ENCODE assay signal across 9 mouse cellular contexts in genomic region chr11:120028319-120029092, GRCm38 (mm10). TPM values are rescaled to one million over a fixed set of nuclear protein-coding genes. Genes with fewer than 3 reads are reported as not detected.
A peak's percentile ranks its signal among the peaks of the same experiment; 100 is the strongest.
DNase-seq lines count a peak whose midpoint lies in the region; ATAC-seq lines count a peak whose summit lies in the region.
"Had no signal": no experiment of that assay in that cellular context is flagged by ENCODE, and none has a peak within 500 bp of the region (broad histone marks: within the 10 kb centered on the region; RNA-seq: fewer than 3 reads in every experiment).

No protein-coding gene starts in this region.

- no peak overlapping the region for H3K27ac ChIP-seq in intestine, embryonic 14.5 days (ENCODE audit: low read depth)
- H3K27ac ChIP-seq in kidney, embryonic 16.5 days (ENCODE audit: low read length): peak overlapping the region; percentile 75
- H3K27ac ChIP-seq in stomach, embryonic 14.5 days (ENCODE audit: low read length): no peak overlapping the region

- ATAC-seq in intestine, embryonic 14.5 days (replicated peaks; ENCODE audit: low FRiP score, low TSS enrichment, low read depth): peak; percentile 65
- ATAC-seq in kidney, embryonic 16.5 days (ENCODE audit: low FRiP score, low TSS enrichment): peak; percentile 82
- ATAC-seq in stomach, embryonic 14.5 days (ENCODE audit: insufficient number of reproducible peaks, insufficient read depth, low FRiP score, low read depth): peak; percentile 64; the same call in 1 of the 2 replicates

- H3K4me3 ChIP-seq in intestine, embryonic 14.5 days (ENCODE audit: low read depth, low read length): no peak overlapping the region
- no peak overlapping the region for H3K4me3 ChIP-seq in kidney, embryonic 16.5 days (ENCODE audit: low read length)
- H3K4me3 ChIP-seq in stomach, embryonic 14.5 days (ENCODE audit: low read depth, low read length): no peak overlapping the region

- H3K9me3 ChIP-seq in intestine, embryonic 14.5 days (ENCODE audit: control insufficient read depth, low read length): no peaks in the 10 kb centered on the region
- H3K9me3 ChIP-seq in kidney, embryonic 16.5 days (ENCODE audit: low read length): no peaks in the 10 kb centered on the region
- no peaks in the 10 kb centered on the region for H3K9me3 ChIP-seq in stomach, embryonic 14.5 days (ENCODE audit: control insufficient read depth, low read depth, low read length)

- no peaks in the 10 kb centered on the region for H3K27me3 ChIP-seq in intestine, embryonic 14.5 days (replicated peaks; ENCODE audit: control insufficient read depth, insufficient read depth, low read length)
- H3K27me3 ChIP-seq in kidney, embryonic 16.5 days (ENCODE audit: insufficient read depth, low read length): no peaks in the 10 kb centered on the region
- no peaks in the 10 kb centered on the region for H3K27me3 ChIP-seq in stomach, embryonic 14.5 days (ENCODE audit: control insufficient read depth, insufficient read depth, low read length)

- peak; percentile 33 for DNase-seq in lung, postnatal 36 days
- DNase-seq in lung, postnatal 4 days: no peak
- DNase-seq in intestine, embryonic 14.5 days (ENCODE audit: low spot score): no peak
- no peak for DNase-seq in spleen, postnatal 10 days (ENCODE audit: low spot score in 2 of 2)
- DNase-seq in urinary bladder, postnatal 4 days (ENCODE audit: low spot score in 2 of 2): no peak
- no peak for DNase-seq in testis, postnatal 14 days (ENCODE audit: low spot score)
- DNase-seq: right cerebral cortex, adult 18-20 months had no signal

- H3K36me3 ChIP-seq in intestine, embryonic 14.5 days (ENCODE audit: control insufficient read depth, insufficient read depth, low read length): no peaks in the 10 kb centered on the region
- H3K36me3 ChIP-seq in kidney, embryonic 16.5 days (ENCODE audit: insufficient read depth, low read length): no peaks in the 10 kb centered on the region
- H3K36me3 ChIP-seq in stomach, embryonic 14.5 days (ENCODE audit: control insufficient read depth, insufficient read depth, low read length): no peaks in the 10 kb centered on the region

- H3K4me2 ChIP-seq in intestine, embryonic 14.5 days (ENCODE audit: low read length): no peak overlapping the region
- no peak overlapping the region for H3K4me2 ChIP-seq in kidney, embryonic 16.5 days (replicated peaks; ENCODE audit: low read depth, low read length)
- no peak overlapping the region for H3K4me2 ChIP-seq in stomach, embryonic 14.5 days (replicated peaks; ENCODE audit: low read depth, low read length)

- 50% methylated on average over 18 of the region's 18 CpGs for WGBS in intestine, embryonic 14.5 days
- WGBS in kidney, embryonic 16.5 days: 45% methylated on average over 18 of the region's 18 CpGs
- WGBS in stomach, embryonic 14.5 days: 52% methylated on average over 18 of the region's 18 CpGs

- no peak overlapping the region for H3K9ac ChIP-seq in intestine, embryonic 14.5 days (ENCODE audit: low read length)
- no peak overlapping the region for H3K9ac ChIP-seq in kidney, embryonic 16.5 days (replicated peaks; ENCODE audit: low read length)
- H3K9ac ChIP-seq in stomach, embryonic 14.5 days (replicated peaks; ENCODE audit: low read depth, low read length): no peak overlapping the region

- H3K4me1 ChIP-seq in intestine, embryonic 14.5 days (replicated peaks; ENCODE audit: control insufficient read depth, insufficient read depth, low read length): peaks cover 19% of the 10 kb centered on the region
- 0 out of 2 replicates have a peak, but pooled peaks cover 8% of the 10 kb centered on the region for H3K4me1 ChIP-seq in kidney, embryonic 16.5 days (ENCODE audit: insufficient read depth, low read length)
- H3K4me1 ChIP-seq in stomach, embryonic 14.5 days (ENCODE audit: control insufficient read depth, insufficient read depth, low read length): peaks cover 18% of the 10 kb centered on the region; the same call in 1 of the 2 replicates

RNA-seq across cellular contexts. Expression of gene Aatk, which starts 18.5 kb away (rescaled TPM):
- 4.2 and 4.5 TPM in 2 replicates for polyA plus RNA-seq in intestine, embryonic 14.5 days (2014; fragmentation: Nextera tagmentation; extraction: Ambion mirVana)
- polyA plus RNA-seq in kidney, embryonic 16.5 days (2015; fragmentation: Nextera tagmentation; extraction: Ambion mirVana): 1.7 and 2.0 TPM in 2 replicates
- 3.5 and 4.1 TPM in 2 replicates for polyA plus RNA-seq in stomach, embryonic 14.5 days (2014; fragmentation: Nextera tagmentation; extraction: Ambion mirVana)

RNA-seq across cellular contexts. Expression of gene Cep131, which starts 58.1 kb away (rescaled TPM):
- polyA plus RNA-seq in intestine, embryonic 14.5 days (2014; fragmentation: Nextera tagmentation; extraction: Ambion mirVana): 21.8 and 23.6 TPM in 2 replicates
- 26.6 and 27.9 TPM in 2 replicates for polyA plus RNA-seq in kidney, embryonic 16.5 days (2015; fragmentation: Nextera tagmentation; extraction: Ambion mirVana)
- polyA plus RNA-seq in stomach, embryonic 14.5 days (2014; fragmentation: Nextera tagmentation; extraction: Ambion mirVana): 18.7 and 20.1 TPM in 2 replicates
